Mouse (Mus musculus) kidney, adult 11 months (tissue): ENCODE measurements around the gene Slc25a21.
"Not testable (repeated sequence)": the region's sequence is repeated elsewhere in the genome, so short reads cannot be mapped to it uniquely, and the experiment has no call there.

ENCODE experiments used
- DNase-seq: peaks from one replicate; pipeline ENCODE4 v3.0.0; 2022

The Slc25a21 gene

DNA sequence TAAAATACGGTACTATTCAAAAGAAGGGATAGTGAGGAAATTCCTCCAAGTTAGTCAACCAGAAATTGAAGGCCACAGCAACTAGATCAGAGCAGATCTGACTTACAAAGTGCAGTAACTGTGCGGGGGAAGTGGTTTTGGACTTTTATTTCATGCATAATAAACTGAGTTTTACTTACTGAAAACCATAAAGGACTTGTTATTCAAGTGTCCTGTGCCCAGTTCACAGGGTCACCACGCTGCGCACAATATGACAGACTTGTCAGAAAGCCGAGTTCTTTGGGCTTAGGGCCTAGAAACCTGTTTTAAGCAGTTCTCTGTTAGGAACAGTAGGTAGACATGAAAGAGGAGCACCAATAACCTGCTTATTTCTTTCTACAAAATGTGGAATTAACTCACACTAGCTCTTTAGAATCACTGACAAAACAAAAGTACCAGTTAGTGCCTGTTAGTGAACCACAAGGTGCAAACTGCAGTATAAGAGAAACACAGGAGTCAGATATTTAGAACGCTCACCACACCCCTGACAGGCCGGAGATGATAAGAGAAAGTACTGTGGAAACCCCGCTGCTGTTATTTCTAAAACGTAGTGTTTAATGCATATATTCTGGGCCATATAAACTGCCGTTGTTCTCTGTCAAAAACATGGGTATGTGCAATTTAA, at the start of gene Slc25a21:
TSS of gene Slc25a21 (minus strand) at position 110 of the 664 bp plus-strand sequence.
- no peak for DNase-seq

DNA sequence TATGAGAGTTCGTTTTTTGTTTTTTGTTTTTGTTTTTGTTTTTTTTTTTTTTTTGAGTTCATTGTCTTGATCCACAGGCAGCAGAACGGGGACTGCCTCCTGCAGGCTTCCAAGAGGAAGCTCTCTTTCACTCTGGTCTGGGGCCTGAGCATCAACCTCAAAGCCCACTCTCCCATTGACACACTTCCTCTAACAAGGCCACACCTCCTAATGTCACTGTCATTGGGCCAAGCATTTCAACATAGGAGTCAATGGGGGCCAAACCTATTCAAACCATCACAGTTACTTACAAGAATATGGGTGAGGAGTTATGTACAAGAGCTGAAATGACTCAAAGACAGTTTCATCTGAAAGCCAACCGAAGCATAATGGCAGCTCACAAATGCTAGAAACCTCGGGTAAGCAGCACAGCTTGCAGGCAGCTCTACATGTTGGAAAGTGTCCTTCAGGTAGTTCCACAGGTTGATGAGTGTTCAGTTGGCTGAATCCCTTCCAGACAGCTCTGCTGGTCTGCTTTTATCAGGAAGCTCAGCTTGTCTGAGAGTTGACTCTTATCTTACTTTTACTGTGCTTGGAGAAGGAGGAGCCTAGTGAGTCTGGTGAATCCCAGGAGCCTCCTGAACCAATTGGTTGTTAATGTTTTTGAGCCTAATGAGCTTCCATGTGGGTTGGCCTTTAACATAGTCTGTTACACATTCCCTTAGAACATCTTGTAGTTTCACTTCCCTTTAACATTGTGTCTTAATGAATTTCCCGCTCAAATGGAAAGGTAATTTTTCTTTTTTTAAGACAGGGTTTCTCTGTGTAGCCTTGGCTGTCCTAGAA, 46.6 kb upstream of the Slc25a21 start:
- no peak for DNase-seq

DNA sequence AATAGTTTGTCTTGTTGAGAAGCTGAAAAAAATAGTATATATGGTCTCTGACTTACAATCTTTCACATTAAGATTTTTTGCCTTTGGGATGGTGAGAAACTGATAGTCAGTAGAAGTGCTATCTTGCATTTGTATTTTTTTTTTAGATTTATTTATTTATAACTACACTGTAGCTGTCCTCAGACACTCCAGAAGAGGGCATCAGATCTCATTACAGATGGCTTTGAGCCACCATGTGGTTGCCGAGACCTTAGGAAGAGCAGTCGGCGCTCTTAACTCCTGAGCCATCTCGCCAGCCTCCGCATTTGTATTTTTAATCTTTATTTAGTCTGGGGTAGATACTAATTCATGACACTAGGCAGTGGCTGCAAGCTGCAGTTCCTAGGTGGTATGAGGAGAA, 36.1 kb upstream of the Slc25a21 start:
- no peak for DNase-seq

DNA sequence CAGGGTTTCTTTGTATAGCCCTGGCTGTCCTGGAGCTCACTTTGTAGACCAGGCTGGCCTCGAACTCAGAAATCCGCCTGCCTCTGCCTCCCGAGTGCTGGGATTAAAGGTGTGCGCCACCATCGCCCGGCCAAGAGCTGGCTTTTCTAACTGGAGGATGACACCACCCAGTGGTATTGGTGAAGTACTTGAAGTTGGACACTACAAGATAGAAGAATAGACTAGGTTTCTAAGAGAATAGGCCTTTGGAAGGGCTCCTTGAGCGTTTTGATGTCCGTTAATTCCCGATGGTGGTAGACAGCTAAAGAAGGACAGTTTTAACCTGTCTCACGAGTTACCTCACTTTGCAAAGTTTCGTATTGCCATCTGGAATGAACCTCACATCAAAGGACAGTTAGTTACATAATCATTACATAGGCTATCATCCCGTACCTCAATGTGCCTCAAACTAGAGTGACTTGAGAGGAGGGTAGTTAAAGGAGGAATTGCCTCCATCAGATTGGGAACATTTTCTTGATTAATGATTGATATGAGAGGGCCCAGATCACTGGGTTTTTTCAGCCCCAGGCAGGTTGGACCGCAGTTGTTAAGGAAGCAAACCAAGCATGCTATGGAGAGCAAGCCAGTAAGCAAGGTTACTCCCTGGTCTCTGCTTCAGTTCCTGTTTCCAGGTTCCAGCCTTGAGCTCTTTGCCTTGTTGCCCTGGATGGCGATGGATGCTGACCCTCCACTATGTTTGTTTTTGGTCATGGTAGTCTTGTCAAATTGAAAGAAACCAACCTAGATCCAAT, 34.0 kb upstream of the Slc25a21 start:
- DNase-seq, result peak; percentile 73

DNA sequence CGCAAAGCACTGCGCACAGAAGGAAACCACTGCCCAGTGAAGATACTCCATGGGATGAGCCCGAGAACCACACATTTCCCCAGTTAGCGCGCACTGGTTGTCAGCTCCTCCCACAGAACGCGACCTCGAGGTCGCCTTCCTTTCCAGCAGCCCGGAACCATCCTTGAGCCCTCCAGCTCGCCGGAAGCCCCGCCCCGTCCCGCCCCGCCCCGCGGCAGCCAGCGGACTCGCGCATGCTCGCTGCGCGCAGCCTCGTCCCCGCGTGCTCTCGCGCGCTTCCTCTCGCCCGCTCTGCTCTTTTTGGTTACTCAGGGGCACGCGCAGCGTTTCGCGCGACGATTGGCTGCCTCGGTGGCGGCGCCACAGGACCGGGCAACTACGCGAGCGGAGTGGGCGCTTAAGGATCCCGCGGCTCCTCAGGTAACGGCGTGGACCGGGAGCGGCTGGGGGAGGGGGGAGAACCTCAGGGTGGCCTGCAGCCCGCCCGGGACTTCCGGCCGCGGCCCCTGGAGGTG, 33.0 kb upstream of the Slc25a21 start, which contains the start of the genes Prps1l3 and Mipol1:
TSS of gene Prps1l3 (plus strand) at position 221 of the 515 bp plus-strand sequence.
TSS of gene Mipol1 (plus strand) at position 236 of the 515 bp plus-strand sequence.
- DNase-seq, result peak; percentile 89

DNA sequence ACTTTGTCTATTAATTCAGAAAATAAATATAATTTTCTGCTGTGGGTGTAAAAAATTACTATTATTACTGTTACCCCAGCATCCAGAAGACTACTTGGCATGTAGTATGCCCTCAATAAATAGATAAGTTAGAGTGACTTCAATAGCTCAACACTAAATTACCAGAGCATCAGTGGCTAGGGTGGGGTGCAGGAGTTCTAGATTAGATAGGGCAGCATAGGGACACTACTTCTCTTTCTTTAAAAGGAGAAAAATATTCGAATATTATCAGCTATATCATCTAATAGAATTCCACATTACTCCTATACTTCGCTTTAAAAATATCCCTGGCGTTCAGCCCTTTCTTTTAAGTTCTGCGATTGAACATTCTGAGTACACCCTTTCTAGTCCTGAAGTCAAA, 32.4 kb upstream of the Slc25a21 start:
- no peak for DNase-seq

DNA sequence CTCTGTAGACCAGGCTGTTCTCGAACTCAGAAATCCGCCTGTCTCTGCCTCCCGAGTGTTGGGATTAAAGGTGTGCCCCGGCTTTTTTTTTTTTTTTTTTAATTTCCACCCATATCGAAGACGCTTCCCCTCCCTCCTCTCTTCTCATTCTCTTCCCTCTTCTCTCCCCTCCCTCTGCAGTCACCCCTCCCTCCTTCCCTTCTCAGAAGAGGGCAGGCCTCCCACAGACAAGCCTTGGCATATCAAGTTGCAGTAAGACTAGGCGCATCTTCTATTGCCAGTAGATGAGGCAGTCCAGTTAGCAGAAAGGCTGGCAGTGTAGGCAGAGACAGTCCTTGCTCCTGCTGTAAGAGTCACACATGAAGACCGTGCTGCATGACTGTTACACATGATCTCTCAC, 30.5 kb upstream of the Slc25a21 start:
- no peak for DNase-seq

DNA sequence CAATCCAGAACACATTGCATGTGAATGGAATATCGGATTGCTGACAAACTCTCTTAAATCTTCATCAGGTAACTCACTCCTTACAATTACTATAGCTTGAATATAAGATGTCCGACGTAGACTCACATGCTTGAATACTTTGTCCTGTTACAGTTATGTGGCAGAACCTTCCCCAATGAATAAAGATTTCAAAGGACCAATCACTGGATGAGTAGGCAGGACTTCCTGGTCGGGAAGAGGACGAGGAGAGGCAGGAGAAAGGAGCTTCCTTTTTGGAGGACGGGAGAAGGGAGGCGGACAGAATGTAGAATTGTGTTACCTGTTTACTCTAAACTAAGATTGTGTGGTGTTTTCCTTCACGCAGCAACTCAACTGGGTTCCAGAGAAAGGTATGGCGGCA, 29.1 kb upstream of the Slc25a21 start:
- DNase-seq, result no peak

DNA sequence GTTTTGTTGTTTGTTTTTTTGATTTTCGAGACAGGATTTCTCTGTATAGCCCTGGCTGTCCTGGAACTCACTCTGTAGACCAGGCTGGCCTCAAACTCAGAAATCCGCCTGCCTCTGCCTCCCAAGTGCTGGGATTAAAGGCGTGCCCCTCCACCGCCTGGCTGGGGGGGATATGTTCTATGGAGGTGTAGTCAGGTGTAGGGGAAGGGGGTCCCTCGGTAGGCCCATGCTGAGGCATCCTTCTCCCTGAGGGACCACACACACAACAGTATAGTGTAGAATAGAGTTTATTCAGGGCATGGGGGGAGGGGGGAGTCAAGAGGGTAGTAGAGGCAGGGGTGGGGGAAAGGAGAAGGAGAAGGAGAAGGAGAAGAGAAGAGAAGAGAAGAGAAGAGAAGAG, 15.2 kb upstream of the Slc25a21 start:
- not testable (repeated sequence) for DNase-seq

DNA sequence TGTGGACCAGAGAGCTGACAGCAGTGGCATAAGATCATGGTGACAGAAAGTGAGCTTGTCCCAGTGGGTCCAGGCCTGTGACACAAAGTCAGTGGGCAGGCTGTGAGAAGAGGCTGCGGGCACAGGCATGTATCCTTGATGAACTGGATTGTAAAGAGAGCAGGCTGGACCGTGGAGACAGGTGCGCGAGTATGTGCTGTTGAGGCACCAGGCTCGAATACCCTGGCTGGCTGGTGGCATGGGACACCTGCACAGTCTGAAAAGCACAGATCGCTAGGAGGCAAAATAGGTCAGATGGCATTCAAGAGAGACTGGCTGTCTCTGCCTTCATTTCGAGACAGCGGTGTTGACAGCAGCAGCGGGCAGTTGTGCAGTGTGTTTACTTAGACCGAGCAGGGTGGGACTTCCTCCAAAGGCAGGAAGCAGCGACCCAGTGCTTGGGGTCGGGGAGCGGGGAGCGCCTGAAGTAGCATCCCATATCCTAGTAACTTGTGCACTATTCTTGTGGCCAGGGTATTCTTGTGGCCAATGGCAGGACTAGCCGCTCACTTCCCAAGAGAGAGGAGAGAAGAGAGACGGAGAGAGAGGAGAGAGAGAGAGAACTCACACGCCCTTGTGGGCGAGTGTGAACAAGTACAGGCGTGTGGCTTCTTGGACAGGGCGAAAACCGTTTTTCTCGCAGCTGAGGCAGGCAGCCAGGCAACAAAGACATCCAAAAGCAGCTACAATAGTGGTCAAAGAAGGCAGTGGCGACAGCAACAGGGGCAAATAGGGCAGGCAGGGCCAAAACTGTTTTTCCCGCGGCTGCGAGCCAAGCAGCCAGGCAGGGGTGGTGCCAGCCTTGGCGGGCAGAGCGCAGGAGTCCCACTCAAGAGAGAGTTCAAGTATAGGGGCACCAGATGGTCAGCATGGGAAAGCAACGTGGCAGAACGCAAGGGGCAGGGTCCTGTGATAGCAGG, 14.4 kb upstream of the Slc25a21 start:
- DNase-seq, result peak; percentile 26

DNA sequence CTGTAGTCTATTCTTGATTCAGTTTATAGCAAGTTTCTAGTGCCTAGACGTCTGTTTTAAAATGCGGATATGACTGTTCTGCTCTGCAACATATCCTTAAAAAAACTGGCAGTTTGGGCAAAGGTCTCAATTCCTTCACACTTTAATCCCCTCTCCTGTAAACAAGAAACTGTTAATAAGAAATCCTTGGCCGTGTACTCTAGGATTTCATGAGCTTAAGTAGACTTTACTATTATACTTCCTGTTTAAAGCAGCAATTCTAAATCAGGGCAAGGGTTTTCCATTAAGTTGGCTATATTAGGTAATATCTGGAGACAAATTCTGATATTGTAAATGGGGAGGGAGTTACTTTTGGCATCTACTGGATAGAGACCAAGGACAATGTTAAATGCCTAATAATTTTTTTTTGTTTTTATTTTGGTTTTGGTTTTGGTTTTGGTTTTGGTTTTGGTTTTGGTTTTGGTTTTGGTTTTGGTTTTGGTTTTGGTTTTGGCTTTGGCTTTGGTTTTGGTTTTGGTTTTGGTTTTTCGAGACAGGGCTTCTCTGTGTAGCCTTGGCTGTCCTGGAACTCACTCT, 7.1 kb upstream of the Slc25a21 start:
- no peak for DNase-seq

DNA sequence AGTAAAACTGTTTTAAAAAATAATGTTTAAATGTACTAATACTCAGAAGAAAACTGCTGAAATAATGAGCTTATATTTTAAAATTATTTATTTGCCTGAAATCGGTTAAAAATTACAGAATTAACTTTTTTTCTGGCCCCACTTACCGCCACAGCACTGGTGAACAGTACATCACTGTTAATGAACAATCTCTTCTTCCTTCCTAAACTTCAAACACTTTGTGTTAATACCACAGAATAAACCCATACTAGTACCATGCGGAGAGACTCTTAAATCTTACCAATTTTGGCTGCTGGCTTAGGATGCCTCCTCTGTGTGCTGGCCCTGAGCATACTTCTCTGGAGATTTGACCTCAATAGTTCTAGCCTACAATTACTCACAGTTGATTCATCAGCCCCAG, 4.6 kb upstream of the Slc25a21 start:
- no peak for DNase-seq

DNA sequence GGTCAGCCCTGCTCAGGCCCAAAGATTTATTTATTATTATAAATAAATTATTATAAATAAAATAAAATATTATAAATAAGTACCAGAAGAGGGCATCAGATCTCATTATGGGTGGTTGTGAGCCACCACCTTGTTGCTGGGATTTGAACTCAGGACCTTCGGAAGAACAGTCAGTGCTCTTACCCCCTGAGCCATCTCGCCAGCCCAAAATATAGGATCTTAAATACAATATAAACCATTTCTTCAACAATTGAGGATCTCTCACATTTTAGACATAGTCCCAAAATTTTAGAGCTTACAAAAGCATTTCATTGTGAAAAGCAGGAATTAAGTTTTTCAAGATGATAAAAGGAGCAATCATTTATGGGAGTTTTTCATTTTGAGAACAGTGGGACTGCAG, 2.2 kb upstream of the Slc25a21 start:
- DNase-seq, result no peak

DNA sequence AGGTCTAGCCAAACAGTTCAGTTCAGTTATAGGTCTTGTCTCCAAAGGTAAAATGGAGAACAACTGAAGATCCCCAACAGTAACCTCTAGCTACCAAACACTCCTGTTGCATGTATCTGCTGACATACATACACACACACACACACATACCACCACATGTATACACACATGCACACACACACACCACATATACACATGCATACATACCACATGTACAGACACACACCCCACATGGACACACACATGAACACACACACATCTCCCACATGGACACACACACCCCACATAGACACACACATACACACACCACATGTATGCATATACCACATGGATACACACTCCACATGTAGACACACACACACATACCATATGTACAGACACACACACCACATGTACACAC, 997 bp upstream of the Slc25a21 start:
- no peak for DNase-seq

DNA sequence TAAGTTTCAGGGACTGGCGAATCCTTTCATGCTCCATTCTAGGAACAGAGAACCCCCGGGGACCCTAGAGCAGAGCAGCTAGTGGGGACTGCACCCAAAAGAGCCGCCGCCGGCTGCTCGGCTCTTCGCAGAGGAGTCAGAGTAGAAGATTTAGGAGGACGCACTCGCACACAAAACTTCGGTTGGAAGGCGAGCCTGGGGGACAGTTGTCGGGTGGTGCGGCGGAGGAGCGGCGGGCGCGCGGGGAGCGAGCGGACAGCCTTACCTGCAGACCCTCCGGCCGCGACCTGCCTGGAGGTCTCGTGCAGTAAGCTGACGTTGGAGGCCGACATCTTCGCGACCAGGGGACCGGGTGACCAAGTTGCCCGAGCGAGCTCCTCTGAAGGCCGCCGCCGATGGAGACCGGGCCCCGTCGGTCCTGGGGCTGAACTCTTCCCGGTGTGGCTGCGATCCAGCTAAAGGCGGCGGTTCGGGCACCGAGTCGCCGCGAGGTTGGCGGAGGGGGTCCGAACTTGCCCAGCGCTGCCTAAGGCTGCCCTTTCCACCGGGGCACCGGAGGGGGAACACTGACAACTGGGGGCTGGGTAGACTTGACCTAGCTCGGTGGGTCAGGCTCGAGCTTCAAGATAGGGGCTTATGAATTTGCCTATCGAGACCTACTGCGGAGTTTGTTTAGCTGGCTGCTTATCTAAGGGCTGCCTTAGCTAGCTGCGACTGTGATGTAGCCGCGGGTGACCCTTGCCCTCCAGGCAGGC, 487 bp downstream of the Slc25a21 start:
- DNase-seq, result peak; percentile 81

DNA sequence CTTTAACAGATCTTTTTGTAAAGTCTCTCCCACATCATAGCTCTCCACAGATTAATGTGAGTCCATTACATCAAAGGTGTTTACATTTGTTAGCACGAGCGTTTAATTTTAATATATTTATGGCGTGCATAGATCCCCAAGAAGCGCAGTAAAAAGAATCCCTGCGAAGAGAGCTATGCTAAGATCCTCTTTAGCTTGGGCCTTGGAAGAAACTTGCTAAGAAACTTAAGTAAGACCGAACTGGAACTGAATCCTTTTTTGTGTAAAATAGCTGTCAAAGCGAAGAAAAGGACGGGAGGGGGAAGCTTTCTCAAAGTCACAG, 1.0 kb downstream of the Slc25a21 start:
- DNase-seq, result no peak

DNA sequence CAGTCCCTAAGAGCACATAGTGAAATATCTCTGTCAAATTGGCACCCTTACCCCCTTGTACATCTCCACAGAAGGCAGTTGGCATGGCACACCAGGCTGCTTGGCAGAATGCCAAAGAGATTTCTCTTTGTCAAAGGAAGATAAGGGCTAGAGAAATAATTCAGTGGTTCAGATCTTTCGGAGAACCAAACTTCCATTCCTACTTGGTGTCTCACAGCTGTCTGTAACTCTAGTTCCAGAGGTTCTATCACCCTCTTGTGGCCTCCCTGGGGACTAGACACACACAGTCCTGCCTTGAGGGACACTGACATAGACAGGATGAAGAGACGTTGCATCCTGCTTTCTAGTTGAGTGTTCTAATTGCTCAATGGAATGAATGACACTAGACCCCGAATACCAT, 2.7 kb downstream of the Slc25a21 start:
- peak; percentile 9 for DNase-seq

DNA sequence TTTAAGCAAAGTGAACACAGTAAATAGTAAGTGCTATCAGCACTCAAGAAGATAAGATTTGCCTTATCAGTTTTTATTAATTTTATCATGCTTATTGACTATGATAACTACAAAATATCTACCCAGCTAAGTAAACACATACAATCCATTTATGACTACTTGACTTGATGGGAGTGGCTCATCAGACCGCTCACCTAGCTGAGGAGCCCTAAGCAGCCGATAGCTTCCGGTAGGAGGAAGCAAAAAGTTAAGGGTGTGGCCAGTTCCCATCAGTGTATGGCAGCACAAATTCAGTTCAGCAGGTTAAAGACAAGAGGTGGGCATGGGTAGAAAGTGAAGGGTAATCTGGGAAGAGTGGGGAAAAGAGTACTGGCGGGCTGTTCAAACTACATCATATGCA, 10.2 kb downstream of the Slc25a21 start:
- no peak for DNase-seq

DNA sequence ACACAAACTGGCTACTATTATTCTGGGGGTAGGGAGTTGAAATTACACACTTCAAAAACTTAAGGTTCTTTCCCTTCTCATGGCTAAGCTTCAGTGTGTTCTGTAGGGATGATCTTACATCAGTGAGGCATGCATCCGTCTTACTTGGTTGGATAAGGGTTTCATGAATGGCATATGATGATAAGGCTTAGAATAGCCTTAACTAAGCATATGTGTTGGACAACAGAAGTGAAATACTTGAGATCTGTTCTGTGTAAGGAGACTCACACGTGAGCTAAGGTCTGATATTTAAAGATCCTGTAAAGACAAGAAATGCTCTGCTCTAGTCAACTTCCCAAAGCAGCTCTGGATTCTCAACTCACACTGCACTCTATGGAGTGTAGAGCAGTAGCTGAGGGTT, 11.1 kb downstream of the Slc25a21 start:
- no peak for DNase-seq

DNA sequence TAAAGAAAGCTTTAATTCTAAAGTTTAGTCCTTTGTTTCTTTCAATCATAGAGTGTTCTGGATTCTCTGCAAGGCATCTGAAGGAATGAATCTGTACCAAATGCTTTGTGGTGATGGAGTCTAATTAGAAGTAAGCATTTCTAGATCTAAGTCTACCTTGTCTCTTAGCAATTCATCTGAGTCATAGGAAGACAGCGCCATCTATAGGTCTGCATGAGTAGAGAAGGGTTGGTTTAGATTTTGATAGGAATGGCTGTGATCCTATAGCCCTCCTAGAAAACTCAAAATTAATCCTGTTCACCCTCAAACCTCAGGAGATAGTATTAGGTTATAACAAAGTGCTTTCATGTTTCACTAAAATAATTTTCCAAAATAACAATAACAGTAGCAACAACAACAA, 11.8 kb downstream of the Slc25a21 start:
- DNase-seq, result no peak
